Mouse (Mus musculus) bone marrow macrophage, adult 2 months (primary cell): ENCODE data around the gene Gsta1. TPM values are rescaled to one million over a fixed set of nuclear protein-coding genes. Genes with fewer than 3 reads are reported as not detected.
"Not testable (repeated sequence)": the region's sequence is repeated elsewhere in the genome, so short reads cannot be mapped to it uniquely, and the experiment has no call there.

Experiments used
- H3K27ac ChIP-seq: 2 replicates; pipeline ENCODE4 v1.5.1; 2012; ENCODE audit warnings: low read depth, low read length; ENCODE audit not compliant: insufficient read depth
- H3K4me1 ChIP-seq: 2 replicates; pipeline ENCODE4 v1.6.1; 2012; ENCODE audit warnings: low read length; ENCODE audit not compliant: control insufficient read depth, insufficient read depth
- H3K4me3 ChIP-seq: 2 replicates; pipeline ENCODE4 v1.5.1; 2012; ENCODE audit warnings: mild to moderate bottlenecking, low read length, moderate library complexity; ENCODE audit not compliant: insufficient read depth
- polyA plus RNA-seq: library from polyadenylated mRNA; stranded (reverse); fragments of >200 nt; gene quantifications from 2 replicates; pipeline ENCODE4 v1.2.4, GENCODE M21; 2012; ENCODE audit not compliant: missing spikeins, insufficient read depth, insufficient read length

Gsta1 gene
- polyA plus RNA-seq, 1 experiment = not detected

- H3K4me1 ChIP-seq, H3K27ac ChIP-seq, H3K4me3 ChIP-seq: not testable (repeated sequence)
Observed at GRCm38 (mm10) chr9:78256914-78257313, 26.5 kb downstream of the Gsta1 start, which contains the start of gene Gm3776. TSS of gene Gm3776 (plus strand) at chr9:78257129.

- not testable (repeated sequence) for H3K4me1 ChIP-seq, H3K27ac ChIP-seq, H3K4me3 ChIP-seq
Observed at GRCm38 (mm10) chr9:78259688-78260087, 29.2 kb downstream of the Gsta1 start.

GRCm38 (mm10) chr9:78270945-78271344, 40.5 kb downstream of the Gsta1 start:
- H3K4me1 ChIP-seq, H3K27ac ChIP-seq, H3K4me3 ChIP-seq: not testable (repeated sequence)

DNA sequence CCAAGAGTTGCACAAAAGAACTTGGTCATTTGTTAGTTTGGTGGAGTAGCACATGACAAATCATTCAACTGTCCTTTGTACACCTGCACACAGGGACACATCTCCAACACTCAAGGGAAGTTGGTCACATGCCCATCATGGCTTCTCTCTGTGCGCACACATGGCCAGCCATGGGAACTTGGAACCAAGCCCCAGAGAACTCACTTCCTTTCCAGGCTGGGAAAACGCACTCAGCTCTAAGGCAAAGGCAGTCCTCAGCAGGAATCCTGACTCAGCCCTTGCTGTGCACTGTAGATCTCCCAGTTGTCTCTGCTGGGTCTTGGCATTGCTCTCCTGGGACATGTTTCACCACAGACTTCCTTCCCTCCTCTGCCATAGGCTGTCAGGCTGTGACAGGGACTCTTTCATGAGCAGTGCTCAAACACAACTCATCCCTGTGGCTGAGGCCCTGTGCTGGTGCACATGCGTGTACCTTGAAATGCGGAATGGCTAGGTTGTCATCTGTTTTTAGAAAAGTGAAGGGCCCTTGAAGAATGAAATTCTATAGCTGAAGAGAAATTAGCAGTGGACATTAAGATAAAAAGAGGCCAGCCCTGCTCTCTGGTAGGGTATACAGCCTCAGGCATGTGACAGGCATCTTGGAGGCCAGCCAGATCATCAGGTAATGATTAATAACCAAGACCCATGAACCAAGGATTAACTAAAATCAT, 51.7 kb downstream of the Gsta1 start:
- H3K4me1 ChIP-seq = not testable (repeated sequence)

DNA sequence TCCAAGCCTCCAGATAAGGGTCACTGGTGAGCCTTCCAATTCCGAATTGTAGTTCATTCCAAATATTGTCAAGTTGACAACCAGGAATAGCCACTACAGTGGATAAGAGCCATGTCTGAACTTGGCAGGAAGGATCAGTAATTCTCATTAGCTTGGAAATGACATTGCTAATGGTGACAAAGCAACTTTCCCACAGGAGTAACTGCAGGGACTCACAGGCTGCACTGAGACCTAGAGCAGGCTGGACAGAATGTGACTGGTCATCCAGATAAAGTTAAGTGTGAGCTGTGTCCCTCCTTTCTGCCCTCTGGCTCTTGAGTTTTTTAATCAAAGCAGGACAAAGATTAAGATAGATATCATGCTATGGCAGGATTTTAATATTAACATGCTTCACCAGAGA, 58.6 kb downstream of the Gsta1 start:
- not testable (repeated sequence) for H3K27ac ChIP-seq, H3K4me3 ChIP-seq, H3K4me1 ChIP-seq

More for the DNA sequence above, 51.7 kb downstream of the Gsta1 start:
- not testable (repeated sequence) for H3K27ac ChIP-seq, H3K4me3 ChIP-seq

DNA sequence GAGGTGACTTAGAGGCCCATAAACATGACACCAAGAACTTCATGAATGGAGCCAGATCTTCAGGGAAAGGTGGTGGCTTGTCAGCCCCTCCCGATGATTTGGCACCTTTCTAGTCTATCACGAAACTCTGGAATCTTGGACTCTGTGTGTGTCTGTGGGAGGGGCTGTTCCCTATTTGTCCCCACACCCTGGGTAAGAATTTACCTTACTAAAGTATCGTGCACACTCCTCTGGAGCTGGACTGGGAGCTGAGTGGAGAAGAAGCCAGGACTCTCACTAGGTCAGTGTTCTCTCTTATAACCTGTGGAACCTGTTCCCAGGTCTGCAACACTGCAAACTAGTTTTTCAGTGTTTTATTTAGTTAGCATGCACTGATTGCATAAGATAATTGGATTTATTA, 59.3 kb downstream of the Gsta1 start, which contains the start of gene Gm10639:
Gene Gm10639 (plus strand): TSS at position 201 of the 400 bp plus-strand sequence.
- H3K4me1 ChIP-seq, H3K27ac ChIP-seq, H3K4me3 ChIP-seq: not testable (repeated sequence)

Other genes with a start within 250 kb of the Gsta1 start
- not detected in 2 replicates for gene Gcm1, start 178.7 kb upstream of the Gsta1 start, polyA plus RNA-seq
- 22.9 and 36.0 TPM in 2 replicates for gene Fbxo9, start 121.6 kb upstream of the Gsta1 start, polyA plus RNA-seq
- gene Ick, start 121.5 kb upstream of the Gsta1 start, polyA plus RNA-seq = 7.1 and 11.5 TPM in 2 replicates
- not detected in 2 replicates for gene Gsta4, start 47.9 kb upstream of the Gsta1 start, polyA plus RNA-seq
- not detected in 2 replicates for gene Gm3776, start 26.5 kb downstream of the Gsta1 start, polyA plus RNA-seq
- not detected in 2 replicates for gene Gm10639, start 59.3 kb downstream of the Gsta1 start, polyA plus RNA-seq
- not detected in 2 replicates for gene Omt2a, start 84.1 kb downstream of the Gsta1 start, polyA plus RNA-seq
- not detected in 2 replicates for gene Omt2b, start 96.9 kb downstream of the Gsta1 start, polyA plus RNA-seq
- not detected in 2 replicates for gene Gsta2, start 125.1 kb downstream of the Gsta1 start, polyA plus RNA-seq
- not detected in 2 replicates for gene Dppa5a, start 137.5 kb downstream of the Gsta1 start, polyA plus RNA-seq
- gene Ooep, start 148.1 kb downstream of the Gsta1 start, polyA plus RNA-seq = not detected in 2 replicates
- 0.25 TPM in 1 of 2 replicates, not detected in the other for gene Ddx43, start 165.1 kb downstream of the Gsta1 start, polyA plus RNA-seq
- 8.0 and 9.9 TPM in 2 replicates for gene Cgas, start 212.6 kb downstream of the Gsta1 start, polyA plus RNA-seq
- 15.3 and 20.6 TPM in 2 replicates for gene Mto1, start 217.6 kb downstream of the Gsta1 start, polyA plus RNA-seq
- gene Gm17324, start 218.1 kb downstream of the Gsta1 start, polyA plus RNA-seq = not detected in 2 replicates